Mouse (Mus musculus) embryonic facial prominence, embryonic 10.5 days (tissue): ENCODE measurements at regions not wholly inside any gene's neighbourhood (a gene's known extent, or its start where the extent isn't known, plus 50 kb on each side); places are given as distances from the start of the nearest gene placed in this dataset.

Experiments
- DNase-seq: peaks from one replicate; pipeline ENCODE4 v3.0.0-alpha.2; 2017; ENCODE audit warnings: low spot score
- H3K27ac ChIP-seq: fragments of 300-500 bp; sonication (generic); replicated peaks from 2 replicates; pipeline ENCODE4 v1.5.1; 2016; ENCODE audit warnings: mild to moderate bottlenecking
- H3K27me3 ChIP-seq: fragments of 300-500 bp; sonication (generic); replicated peaks from 2 replicates; pipeline ENCODE4 v1.6.1; 2016; ENCODE audit warnings: low read depth, mild to moderate bottlenecking; ENCODE audit not compliant: poor library complexity, severe bottlenecking
- H3K36me3 ChIP-seq: fragments of 300-500 bp; sonication (generic); replicated peaks from 2 replicates; pipeline ENCODE4 v1.6.1; 2016; ENCODE audit warnings: mild to moderate bottlenecking, moderate library complexity
- H3K4me1 ChIP-seq: fragments of 300-500 bp; sonication (generic); 2 replicates; pipeline ENCODE4 v1.6.1; 2016
- H3K4me3 ChIP-seq: fragments of 300-500 bp; sonication (generic); 2 replicates; pipeline ENCODE4 v1.5.1; 2016; ENCODE audit warnings: mild to moderate bottlenecking, moderate library complexity
- H3K9me3 ChIP-seq: fragments of 300-500 bp; sonication (generic); 2 replicates; pipeline ENCODE4 v1.6.1; 2016; ENCODE audit warnings: mild to moderate bottlenecking
- WGBS: fragments of 180-500 bp; shearing (Covaris S2); methylation state at CpG from one replicate; pipeline ENCODE4 v1.1.7; 2016; 5-methylcytosine and 5-hydroxymethylcytosine counted together

DNA sequence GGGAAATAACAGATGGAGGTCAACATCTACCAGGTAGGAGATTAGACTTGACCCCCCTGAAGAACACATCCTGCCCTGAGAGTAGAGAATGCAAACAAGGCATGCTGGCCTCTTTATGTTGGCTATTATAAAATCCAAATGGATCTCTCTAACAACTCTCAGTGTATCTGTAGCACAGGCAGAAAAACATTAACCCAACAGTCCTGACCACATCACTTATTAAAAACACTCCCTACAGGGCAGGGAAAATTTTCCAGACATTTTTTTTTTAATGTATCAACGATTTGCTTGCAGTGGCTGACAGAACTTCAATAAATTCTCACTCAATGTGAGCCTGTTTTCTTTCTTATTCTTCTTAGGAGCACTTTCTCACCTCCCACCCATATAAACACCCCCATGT, 511.4 kb downstream of the Cdk5rap2 start:
- Histone ChIP-seq H3K4me3 (no peak overlapping the region), H3K9me3 (no peaks in the 10 kb centered on the region), H3K36me3 (no peaks in the 10 kb centered on the region), H3K27ac (no peak overlapping the region), H3K4me1 (no peaks in the 10 kb centered on the region), H3K27me3 (no peaks in the 10 kb centered on the region)
- DNase-seq, result no peak
- WGBS, result 75% methylated on average over 1 of the region's 1 CpGs

GRCm38 (mm10) chr4:69896111-69896510, 514.1 kb downstream of the Cdk5rap2 start:
- DNase-seq, result no peak
- Histone ChIP-seq H3K4me3 (no peak overlapping the region), H3K27me3 (no peaks in the 10 kb centered on the region), H3K27ac (no peak overlapping the region), H3K9me3 (no peaks in the 10 kb centered on the region), H3K36me3 (no peaks in the 10 kb centered on the region), H3K4me1 (peaks cover 10% of the 10 kb centered on the region)
- 66% methylated on average over 1 of the region's 1 CpGs for WGBS

DNA sequence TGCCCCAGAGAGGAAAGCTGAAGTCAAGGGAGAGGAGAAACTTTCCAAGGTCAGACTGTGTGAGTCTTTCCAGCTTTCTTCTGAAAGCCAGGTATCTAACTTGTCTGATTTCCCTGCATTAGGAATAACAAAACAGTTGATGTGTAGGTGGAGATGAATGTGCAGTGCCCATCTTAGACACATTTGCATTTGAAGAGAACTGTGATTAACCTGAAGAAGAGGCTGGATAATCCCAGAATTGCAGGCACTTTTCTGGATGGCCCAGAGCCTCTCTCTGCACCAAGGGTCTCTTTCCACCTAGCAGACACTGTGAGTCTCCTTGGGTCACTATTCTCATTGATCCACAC, 517.4 kb downstream of the Cdk5rap2 start:
- no peak overlapping the region for H3K27ac ChIP-seq
- no peak for DNase-seq
- H3K27me3 ChIP-seq, result no peaks in the 10 kb centered on the region
- no peaks in the 10 kb centered on the region for H3K9me3 ChIP-seq
- H3K4me3 ChIP-seq, result no peak overlapping the region
- H3K36me3 ChIP-seq, result no peaks in the 10 kb centered on the region
- peaks cover 10% of the 10 kb centered on the region for H3K4me1 ChIP-seq

DNA sequence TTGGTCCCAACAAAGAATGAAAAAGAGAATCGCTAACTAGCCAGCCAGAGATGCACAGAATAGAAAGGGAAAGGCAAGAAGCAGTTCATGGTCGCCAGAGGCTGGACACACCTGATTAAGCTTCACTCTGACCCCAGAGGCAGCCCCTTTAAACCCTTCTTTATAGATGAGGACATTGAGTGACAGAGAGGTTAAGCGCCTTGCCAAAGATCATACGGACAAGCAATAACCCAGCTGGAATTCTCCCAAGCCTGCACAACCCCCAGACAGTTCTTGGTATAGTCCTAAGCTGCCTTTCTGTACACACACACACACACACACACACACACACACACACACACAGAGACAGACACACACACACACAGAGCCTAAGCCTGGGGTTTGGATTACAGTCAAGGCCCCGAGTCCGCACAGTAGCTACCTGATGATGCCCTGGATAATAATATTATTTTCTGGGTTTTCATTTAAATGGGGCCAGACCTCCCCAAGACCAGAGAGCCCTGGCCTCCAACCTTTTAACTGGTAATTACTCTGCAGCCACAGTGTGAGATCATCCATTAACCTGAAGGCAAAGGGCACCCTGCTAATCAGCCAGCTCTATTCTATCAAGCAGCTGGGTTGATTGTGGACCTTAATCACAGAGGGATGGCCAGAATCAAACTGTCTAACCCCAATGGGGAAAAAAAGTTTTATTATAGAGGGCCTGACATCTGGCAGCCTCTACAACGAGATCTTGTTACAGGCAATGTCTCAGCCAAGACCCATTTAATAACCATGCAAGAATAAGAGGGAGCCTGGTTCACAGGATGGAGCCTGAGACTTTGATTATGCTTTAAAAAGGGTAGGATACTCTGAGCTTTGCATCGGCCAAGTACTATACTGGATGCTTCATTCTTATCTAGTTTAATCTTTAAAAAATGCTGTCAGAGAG, 518.1 kb downstream of the Cdk5rap2 start:
- Histone ChIP-seq H3K27me3 (no peaks in the 10 kb centered on the region), H3K36me3 (no peaks in the 10 kb centered on the region), H3K27ac (no peak overlapping the region), H3K4me3 (no peak overlapping the region), H3K9me3 (no peaks in the 10 kb centered on the region), H3K4me1 (peaks cover 10% of the 10 kb centered on the region)
- WGBS, result 45% methylated on average over 8 of the region's 8 CpGs
- peak; percentile 13 for DNase-seq

GRCm38 (mm10) chr4:69890655-69891054, 519.6 kb downstream of the Cdk5rap2 start:
- 78% methylated on average over 2 of the region's 2 CpGs for WGBS
- no peak for DNase-seq
- H3K27ac ChIP-seq, result no peak overlapping the region
- peaks cover 10% of the 10 kb centered on the region for H3K4me1 ChIP-seq
- no peaks in the 10 kb centered on the region for H3K9me3 ChIP-seq
- no peaks in the 10 kb centered on the region for H3K36me3 ChIP-seq
- no peaks in the 10 kb centered on the region for H3K27me3 ChIP-seq
- H3K4me3 ChIP-seq, result no peak overlapping the region

DNA sequence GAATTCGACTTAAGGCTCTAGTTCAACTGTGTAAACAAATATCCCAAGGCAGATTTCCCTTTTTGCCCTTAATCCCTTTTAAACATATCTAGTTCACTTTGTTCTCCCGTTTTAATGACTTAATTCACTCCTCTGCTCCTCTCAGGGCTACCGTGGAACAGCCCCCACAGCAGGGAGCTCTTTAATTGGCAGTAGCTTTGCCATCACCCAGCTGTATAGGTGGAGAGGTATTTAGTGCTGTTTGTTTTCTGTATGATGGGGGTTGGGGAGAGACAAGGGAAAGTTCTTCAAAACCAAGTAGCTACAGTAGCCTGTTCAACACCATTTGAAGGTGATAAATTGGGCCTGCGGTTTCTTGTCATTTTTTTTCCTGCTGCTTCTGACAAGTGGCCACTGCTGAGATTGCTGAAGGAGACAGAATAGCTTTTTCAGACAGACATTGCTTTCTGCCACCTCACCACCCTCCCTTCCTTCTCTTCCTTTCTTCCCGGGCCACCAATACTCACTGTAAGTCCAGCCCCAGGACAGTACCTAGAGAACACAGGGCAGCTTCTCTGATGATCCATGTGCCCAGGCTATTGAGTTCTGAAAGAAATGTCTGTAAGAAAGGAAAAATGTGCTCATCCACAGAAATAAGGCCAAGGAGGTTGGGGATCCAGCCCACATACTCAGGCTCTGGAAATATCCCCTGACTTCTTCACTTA, 520.2 kb downstream of the Cdk5rap2 start:
- Histone ChIP-seq H3K27ac (no peak overlapping the region), H3K4me1 (peaks cover 10% of the 10 kb centered on the region), H3K9me3 (no peaks in the 10 kb centered on the region), H3K27me3 (no peaks in the 10 kb centered on the region), H3K36me3 (no peaks in the 10 kb centered on the region), H3K4me3 (no peak overlapping the region)
- no peak for DNase-seq
- WGBS, result 30% methylated on average over 5 of the region's 5 CpGs

DNA sequence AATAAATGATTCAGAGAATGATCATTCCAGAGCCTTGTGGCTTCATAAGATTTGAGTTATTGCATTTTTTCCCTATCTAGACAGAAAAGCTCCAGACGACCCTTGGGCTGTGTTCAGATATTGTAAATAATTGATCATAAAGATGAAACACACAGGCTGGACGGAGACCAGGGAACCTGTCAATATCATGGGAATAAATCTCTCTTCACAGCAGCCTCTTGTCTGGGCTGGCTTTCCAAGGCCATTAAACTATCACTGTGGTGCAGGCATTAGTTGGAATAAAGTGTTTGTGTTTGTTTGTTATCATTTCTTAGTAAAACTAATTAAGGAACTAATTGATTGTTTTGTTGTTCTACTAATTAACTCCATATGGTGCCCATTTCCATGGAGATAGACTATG, 533.5 kb downstream of the Cdk5rap2 start:
- no peak overlapping the region for H3K4me3 ChIP-seq
- no peaks in the 10 kb centered on the region for H3K9me3 ChIP-seq
- 70% methylated on average over 2 of the region's 2 CpGs for WGBS
- H3K27me3 ChIP-seq, result no peaks in the 10 kb centered on the region
- H3K36me3 ChIP-seq, result no peaks in the 10 kb centered on the region
- no peak overlapping the region for H3K27ac ChIP-seq
- DNase-seq, result no peak
- no peaks in the 10 kb centered on the region for H3K4me1 ChIP-seq

- H3K4me1 ChIP-seq, result no peaks in the 10 kb centered on the region
- H3K4me3 ChIP-seq, result no peak overlapping the region
- H3K36me3 ChIP-seq, result no peaks in the 10 kb centered on the region
- DNase-seq, result no peak
- no peak overlapping the region for H3K27ac ChIP-seq
- 76% methylated on average over 2 of the region's 2 CpGs for WGBS
- H3K27me3 ChIP-seq, result no peaks in the 10 kb centered on the region
- no peaks in the 10 kb centered on the region for H3K9me3 ChIP-seq
Measured at GRCm38 (mm10) chr4:69870638-69871037, 539.6 kb downstream of the Cdk5rap2 start.

GRCm38 (mm10) chr4:69855001-69855400, 555.2 kb downstream of the Cdk5rap2 start:
- Histone ChIP-seq H3K27ac (no peak overlapping the region), H3K27me3 (no peaks in the 10 kb centered on the region), H3K9me3 (no peaks in the 10 kb centered on the region), H3K4me1 (no peaks in the 10 kb centered on the region), H3K36me3 (no peaks in the 10 kb centered on the region), H3K4me3 (no peak overlapping the region)
- DNase-seq, result no peak
- WGBS, result 94% methylated on average over 13 of the region's 13 CpGs

DNA sequence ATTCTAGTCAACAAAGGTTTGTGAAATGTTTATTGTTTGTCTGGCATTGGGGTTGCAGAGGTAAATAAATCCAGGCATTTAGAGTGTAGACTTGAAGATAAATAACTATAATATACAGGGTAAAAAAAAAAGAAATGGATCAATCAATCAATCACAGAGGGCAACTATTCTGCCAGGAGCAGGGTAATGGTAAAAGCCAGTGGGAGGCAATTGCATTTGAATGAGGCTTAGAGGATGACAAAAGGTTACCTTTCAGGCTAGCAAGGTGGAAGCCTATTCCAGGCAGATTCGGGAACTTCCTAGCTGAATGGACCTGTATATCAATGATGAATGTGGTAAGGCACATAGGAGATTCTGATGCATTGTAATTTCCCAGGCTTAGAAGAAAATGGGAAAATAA, 557.6 kb downstream of the Cdk5rap2 start:
- Histone ChIP-seq H3K9me3 (no peaks in the 10 kb centered on the region), H3K4me1 (no peaks in the 10 kb centered on the region), H3K27me3 (no peaks in the 10 kb centered on the region), H3K36me3 (no peaks in the 10 kb centered on the region), H3K4me3 (no peak overlapping the region), H3K27ac (no peak overlapping the region)
- DNase-seq, result no peak
- 53% methylated on average over 1 of the region's 1 CpGs for WGBS

- H3K9me3 ChIP-seq, result no peaks in the 10 kb centered on the region
- 92% methylated on average over 3 of the region's 3 CpGs for WGBS
- H3K27me3 ChIP-seq, result no peaks in the 10 kb centered on the region
- no peak overlapping the region for H3K4me3 ChIP-seq
- DNase-seq, result no peak
- H3K4me1 ChIP-seq, result no peaks in the 10 kb centered on the region
- no peaks in the 10 kb centered on the region for H3K36me3 ChIP-seq
- H3K27ac ChIP-seq, result no peak overlapping the region
Measured at GRCm38 (mm10) chr4:69849423-69849822, 560.8 kb downstream of the Cdk5rap2 start.

- H3K9me3 ChIP-seq, result no peaks in the 10 kb centered on the region
- no peaks in the 10 kb centered on the region for H3K36me3 ChIP-seq
- 55% methylated on average over 9 of the region's 9 CpGs for WGBS
- no peak for DNase-seq
- no peak overlapping the region for H3K27ac ChIP-seq
- H3K27me3 ChIP-seq, result no peaks in the 10 kb centered on the region
- H3K4me3 ChIP-seq, result no peak overlapping the region
- H3K4me1 ChIP-seq, result peaks cover 7% of the 10 kb centered on the region; the same call in 1 of the 2 replicates
Measured at GRCm38 (mm10) chr4:69839868-69840267, 570.4 kb downstream of the Cdk5rap2 start.

GRCm38 (mm10) chr4:69838940-69839339, 571.3 kb downstream of the Cdk5rap2 start:
- WGBS, result 40% methylated on average over 4 of the region's 4 CpGs

More at GRCm38 (mm10) chr4:69838940-69839339, 571.3 kb downstream of the Cdk5rap2 start:
- H3K27ac ChIP-seq, result no peak overlapping the region
- DNase-seq, result no peak
- no peaks in the 10 kb centered on the region for H3K9me3 ChIP-seq
- no peaks in the 10 kb centered on the region for H3K36me3 ChIP-seq
- H3K4me3 ChIP-seq, result no peak overlapping the region
- H3K4me1 ChIP-seq, result peaks cover 7% of the 10 kb centered on the region; the same call in 1 of the 2 replicates
- H3K27me3 ChIP-seq, result no peaks in the 10 kb centered on the region
